Mouse (Mus musculus) cerebellum, postnatal 36 days (tissue): Measurements from ENCODE around the gene Lzts3.
A peak's percentile ranks its signal among the peaks of the same experiment; 100 is the strongest.

Experiments
- DNase-seq, 2 experiments: peaks; one replicate each; pipeline ENCODE4 v3.0.0; 2021 to 2022; ENCODE audit warnings: mixed read lengths in 2 of 2

Gene Lzts3

DNA sequence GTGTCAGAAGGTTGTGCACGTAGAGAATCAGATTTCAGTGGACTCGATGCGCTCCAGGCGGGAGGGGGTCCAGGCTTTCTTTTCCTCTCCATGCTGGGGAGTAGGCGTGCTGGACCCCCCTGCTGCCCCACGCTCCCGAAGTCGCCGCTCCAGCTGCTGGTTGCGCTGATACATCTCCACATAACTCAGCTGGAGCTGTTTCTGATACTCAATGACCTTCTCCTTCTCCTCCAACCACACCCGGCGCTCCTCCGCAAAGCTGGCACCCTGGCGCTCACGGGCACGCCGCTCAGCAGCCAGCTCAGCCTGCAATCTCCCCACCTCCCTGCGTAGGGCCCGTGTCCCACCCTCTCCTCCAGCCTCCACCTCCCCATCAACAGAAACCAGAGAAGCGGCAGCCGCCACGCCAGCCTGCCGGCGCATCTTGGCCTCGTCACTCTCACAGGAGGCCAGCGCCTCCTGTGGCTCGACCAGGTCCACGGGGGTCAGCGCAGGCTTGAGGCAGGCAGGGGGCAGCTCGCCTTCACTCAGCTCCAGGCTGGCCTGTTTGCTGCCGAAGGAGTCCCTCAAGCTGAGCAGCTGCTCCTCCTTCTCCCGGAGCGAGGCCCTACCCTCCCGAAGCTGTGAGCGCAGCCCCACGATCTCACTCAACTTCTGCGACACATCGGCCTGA, 7.7 kb downstream of the Lzts3 start:
- DNase-seq, result peak; percentile 49 to 51

DNA sequence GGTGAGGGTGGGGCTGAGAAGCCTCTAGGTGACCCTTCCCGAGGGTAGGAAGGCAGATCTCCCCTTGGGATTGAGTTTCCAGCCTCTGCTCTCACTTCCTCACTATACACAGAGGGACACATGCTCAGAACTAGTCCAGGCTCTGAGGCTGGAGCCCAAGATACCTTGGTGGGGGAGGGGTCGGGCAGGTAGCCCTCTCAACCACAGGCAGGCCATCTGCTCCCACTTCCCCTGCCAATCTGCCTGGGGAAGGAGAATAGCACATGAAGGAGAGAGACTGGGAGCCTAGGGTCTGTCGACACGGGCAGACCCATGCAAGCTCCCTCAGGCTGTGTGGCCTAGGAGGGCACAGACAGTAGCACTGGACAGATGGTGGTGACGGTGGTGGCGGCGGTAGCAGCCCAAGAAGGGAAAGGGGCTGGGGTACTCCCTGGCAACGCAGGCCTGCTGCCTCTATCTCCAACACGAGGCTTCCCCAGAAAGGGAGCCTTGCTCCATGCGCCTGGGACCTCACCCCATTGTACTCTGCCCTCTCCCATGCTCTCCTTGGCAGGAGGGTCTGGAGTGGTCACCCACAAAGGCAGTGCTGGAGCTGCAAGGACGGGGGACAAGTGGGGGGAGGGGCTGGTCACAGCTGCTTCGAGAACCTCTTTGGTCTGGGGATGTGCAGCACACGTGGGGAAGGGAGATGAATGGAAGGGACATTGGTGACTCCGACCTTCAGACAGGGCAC, 8.4 kb downstream of the Lzts3 start:
- DNase-seq, result peak; percentile 85 to 90

DNA sequence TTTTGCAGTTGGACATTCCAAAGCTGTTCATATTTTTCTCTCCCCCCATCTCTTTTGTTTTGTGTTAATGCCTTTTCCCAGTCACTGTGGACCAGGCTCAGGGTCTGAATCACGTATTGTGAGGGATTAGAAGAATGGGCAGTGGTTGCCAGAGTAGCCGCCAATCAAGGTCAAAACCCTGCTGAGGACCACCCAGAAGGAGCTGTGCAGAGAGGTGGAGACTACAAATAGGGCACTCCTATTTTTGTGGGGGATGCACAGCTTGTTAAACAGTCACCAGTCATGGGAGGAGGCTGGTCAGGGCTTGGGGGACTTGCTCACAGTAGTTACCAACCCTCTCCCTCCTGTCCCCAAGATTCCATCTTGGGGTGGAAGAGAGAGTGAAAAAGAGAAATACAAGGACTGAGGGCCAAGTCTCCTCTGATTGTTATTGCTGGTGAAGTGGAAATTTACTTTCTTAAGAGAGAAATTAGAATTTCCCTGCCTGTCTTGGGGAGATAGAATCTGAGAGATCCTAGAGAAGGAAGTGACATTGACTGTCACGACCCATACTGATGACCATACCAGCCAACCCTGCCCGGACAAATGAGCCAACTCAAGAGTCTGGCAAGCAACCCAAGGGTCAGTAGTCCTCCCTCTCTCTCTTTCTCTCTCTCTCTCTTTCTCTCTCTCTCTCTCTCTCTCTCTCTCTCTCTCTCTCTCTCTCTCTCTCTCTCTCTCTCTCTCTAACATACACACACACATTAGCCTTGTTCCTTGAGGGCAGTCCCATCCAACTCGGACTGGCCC, 9.5 kb downstream of the Lzts3 start:
- DNase-seq, result peak in 1 of 2 experiments; percentile 13

DNA sequence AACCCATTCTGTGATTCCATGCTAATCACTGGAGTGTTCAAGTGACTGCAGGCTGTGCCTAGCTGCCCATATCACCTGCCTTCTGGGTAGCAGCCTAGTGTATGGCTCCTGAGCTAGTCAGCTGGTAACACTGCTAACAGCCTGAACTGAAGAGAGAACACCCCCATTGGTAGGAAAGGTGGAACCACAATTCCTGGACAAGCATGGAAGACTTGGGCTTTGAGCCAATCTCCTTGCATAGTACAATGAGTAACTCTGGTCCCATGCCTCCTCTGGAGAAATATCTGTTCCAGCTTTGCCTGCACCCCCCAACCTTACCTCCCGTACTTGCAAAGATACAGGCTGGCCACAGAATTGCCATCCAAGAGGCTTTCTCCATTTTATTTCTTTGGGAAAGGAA, 10.2 kb downstream of the Lzts3 start:
- peak in 1 of 2 experiments; percentile 14 for DNase-seq

DNA sequence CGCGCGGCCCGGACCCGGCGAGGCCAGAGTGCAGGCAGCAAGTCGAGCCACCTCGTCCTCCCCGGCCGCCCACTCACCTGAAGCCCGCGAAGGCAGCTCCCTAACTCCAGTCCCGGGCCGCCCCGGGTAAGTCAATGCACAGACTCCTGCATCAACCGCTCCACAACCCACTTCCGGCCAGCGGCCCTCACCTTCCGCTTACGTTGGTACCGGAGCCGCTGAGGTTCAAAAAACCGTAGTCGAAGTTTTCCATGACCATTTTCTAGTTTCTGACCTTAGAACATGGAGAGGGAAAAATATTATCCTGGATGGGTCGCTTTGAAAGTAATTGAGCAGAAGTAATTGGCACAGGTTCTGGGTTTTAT, 12.8 kb downstream of the Lzts3 start, which contains the start of the genes Fastkd5 and Ubox5:
Fastkd5 (minus strand) TSS at position 189 of the 365 bp plus-strand sequence.
Ubox5 (minus strand) TSS at position 200 of the 365 bp plus-strand sequence.
- DNase-seq, result peak; percentile 92 to 96

DNA sequence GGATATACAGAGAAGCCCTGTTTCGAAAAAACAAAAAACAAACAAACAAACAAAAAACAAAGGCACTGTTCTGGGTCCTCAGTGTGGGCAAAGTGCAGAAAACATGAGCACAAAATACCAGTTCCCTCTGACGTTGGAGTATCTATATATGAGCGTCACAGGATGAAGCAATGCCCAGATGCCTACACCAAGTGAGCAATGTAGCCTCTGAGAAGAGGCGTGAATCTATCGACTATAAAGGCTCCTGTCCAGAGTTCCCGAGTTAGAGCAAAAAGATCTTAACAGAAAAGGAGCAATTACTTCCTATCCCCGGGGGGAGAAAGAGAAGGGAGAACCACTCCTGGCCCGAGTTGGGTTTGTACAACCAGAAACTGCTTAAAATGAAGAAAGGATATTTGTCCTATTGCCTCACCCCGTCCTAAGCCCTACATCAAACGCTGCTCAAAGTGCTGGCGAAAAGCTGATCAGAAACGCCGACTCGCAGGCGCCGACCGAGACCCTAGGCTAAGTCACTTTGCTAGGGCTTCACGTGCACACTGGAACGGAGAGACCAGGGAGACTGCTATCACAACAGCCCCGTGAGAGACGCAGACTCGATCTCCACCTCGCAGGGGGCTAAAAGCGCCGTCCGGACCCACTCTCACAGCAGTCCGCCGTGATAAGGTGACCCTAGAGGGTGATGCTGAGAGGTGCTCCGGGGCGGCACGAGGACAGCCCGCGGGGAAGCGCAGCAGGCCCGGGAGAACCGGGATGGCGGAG, 13.3 kb downstream of the Lzts3 start:
- DNase-seq, result no peak

DNA sequence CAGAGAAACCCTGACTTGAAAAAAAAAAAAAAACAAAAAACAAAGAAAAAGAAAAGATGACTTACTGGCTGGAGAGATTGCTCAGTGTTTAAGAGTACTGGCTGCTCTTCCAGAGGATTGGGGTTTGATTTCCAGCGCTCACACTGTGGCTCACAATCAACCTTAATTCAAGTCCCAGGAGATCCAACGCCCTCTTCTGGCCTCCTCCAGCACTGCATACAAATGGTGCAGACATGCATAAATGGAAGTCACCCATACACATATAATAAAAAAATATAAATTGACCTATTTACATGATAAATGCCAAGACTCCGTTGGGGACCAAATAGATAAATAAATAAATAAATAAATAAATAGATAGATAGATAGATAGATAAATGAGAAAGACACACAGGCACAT, 14.2 kb downstream of the Lzts3 start:
- peak; percentile 14 to 21 for DNase-seq

DNA sequence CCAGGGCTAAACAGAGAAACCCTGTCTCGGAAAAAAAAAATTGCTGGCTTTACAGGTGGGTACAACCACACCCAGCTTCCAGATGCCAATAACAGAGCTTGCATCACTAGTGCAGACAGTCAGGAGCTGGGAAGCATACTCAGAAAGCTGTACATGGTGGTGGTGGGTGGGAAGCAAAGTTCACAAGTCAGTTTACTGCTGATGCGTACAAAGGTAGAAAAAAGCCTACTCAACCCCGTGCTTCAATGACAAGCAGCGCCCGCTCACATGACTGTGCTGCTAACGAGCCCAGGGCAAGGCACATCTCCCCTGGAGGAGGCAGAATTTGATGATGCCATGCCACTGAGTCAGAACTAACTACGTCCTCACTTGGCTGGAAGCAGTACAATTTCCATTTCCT, 23.6 kb downstream of the Lzts3 start:
- no peak for DNase-seq

DNA sequence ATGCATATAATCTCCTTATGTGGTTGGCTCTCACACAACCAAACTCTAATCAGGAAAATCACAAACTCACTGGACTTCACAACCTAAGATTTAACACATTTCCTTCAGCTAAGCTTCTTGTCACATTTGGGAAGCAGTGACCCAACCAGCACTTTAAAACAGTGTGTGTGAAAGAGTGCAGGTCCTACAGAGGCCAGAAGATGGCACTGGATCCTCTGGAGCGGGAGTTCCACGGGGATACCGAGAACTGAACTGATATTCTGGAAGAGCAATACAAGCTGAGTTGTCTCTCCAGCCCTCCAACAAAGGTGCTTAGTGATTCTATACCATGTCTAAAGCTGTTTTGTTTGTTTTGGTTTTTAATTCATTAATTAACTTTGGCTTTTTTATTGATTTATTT, 29.5 kb downstream of the Lzts3 start:
- DNase-seq, result peak; percentile 45 to 46

DNA sequence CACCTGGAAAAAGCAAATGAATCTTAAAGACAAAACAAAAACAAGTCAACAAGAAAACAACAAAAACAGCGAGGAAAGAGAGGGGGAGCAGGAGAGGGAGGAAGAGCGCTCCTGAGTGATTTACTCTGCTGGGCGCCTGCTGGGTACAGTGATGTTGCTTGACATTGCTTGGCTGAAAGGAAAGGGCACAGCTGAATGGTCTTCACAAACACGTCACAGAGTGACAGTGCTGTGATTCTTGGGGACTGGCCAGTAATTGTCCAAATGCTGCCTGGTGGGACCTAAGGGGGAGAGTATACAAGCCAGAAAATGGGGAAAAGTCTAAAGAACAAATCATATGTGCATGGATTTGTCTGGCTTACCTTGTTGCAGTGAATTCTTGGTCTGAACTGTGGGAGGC, 40.4 kb downstream of the Lzts3 start:
- no peak for DNase-seq

DNA sequence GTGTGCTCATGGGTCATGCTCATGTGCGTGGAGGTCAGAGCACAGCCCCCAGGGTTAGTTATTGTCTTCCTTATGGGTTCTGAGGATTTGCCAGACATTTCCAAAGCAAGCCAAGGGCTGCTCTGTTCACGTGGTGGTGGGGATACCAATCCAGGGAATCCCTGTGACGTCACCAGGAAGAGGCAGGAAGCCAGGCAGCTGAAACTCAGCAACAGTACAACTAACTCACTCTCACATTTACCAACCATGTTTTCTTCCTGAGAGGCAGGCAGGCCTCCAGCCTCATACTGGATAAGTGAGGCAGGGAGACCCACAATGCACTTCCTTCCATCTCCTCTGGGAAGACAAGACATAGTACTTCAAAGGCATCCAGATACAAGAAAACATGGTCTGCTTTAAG, 44.2 kb downstream of the Lzts3 start:
- no peak for DNase-seq

DNA sequence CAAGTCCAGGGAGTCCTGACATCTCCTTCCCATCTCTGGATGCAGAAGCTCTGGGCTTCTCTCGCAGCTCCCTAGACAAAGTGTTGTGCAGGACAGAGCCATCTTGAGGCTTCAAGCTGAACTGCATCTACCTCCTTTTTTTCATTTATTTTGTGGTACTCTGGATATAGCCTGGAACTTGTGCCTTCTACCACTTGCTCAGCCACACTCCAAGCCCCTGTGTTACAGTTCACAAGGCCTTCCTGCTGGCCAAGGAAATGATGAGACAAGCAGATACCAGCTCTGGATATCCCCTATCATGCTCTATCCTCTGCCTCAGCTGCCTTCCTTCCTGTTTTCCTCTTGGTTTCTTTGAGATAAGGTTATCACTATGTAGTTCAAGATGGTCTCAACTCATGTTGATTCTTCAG, 45.0 kb downstream of the Lzts3 start:
- peak in 1 of 2 experiments; percentile 40 for DNase-seq

DNA sequence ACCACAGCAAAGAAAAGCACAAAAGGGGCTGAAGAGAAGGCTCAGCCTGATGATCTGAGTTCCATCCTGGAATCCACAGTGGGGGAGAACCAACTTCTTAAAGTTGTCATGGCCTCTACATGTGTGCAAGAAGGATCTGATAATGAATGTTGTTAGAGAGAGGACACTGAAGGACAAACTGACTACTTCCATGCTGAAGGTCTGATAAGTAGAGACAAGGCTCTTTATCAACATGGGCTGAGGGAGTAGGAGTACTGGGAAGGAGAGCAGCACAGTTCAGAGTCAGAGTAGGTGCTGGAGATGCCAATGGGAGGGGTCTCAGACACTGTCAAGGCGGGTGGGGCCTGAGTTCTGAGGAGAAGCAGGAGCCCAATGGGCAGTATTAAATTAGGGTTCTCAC, 47.0 kb downstream of the Lzts3 start:
- DNase-seq, result no peak

DNA sequence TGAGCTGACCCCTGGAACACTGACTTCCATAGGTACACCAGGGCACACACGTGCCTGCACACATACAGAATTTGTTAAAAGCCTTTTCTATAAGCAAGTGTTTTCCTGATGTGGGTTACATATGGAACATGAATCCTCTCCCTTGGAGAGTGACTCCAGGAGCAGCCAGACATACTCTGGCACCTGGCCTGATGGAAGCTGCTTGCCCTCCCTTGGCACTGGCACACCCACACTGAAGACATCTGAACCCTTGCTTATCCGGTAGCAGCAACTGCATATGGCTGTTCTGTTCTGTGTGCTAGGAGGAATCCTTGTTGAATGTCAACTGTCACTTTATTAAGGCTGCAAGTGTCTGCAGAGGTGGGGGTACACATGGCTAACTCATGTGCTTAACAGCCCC, 51.6 kb downstream of the Lzts3 start:
- DNase-seq, result no peak

DNA sequence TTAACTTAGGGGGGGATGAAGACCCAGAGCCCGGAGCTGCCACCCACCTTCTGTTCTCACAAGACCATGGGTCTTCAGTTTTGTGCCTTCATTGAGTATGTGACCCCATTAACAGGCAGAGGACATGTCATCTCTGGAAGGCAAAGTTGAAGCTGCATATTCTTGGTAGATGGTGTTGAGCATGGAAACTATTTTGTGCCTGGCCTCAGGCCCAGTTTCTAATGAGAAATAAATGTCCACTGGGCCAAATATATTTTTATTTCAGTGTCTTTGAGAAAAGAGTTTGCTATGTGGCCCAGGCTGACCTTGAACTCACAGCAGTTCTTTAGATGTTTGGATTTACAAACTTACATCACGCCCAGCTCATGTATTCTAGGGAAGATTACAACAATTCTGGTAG, 52.8 kb downstream of the Lzts3 start:
- no peak for DNase-seq

DNA sequence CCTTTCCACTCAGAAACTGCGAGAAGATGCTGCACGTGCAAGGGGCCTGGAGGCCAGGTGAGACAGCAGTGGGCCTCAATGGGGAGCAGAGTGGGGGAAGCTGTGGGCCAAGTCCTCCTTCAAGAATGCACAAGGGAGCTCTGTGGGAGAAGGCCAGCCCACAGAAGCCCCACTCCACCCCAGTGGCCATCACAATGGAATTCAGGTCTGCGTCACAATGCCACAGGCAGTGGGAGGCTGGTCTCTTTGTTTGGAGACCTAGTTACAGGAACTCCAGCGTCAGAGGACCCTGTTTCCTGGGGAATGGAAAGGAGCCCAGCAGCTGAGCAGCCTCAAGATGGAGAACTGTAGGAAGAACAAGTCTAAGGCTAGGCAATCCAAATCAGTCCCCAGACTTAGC, 53.4 kb downstream of the Lzts3 start:
- no peak for DNase-seq

DNA sequence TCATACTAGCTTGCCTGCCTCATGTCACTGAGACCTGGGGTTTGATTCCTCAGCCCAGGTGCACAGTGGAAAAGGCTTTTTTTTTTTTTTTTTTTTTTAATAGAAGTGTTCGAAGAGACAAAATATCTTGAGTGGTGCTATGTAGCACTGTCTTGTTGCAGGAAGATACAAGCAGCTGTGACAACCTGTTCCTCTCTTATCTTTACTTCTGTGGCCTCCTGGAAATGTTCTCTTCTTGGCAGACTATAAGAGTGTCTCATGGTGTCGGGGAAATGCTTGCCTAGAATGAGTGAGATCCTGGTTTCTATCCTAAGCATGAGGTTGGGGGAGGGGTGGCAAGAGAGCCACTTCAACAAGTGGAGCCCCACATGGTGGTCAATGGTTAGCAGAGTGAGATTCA, 54.2 kb downstream of the Lzts3 start:
- no peak for DNase-seq

DNA sequence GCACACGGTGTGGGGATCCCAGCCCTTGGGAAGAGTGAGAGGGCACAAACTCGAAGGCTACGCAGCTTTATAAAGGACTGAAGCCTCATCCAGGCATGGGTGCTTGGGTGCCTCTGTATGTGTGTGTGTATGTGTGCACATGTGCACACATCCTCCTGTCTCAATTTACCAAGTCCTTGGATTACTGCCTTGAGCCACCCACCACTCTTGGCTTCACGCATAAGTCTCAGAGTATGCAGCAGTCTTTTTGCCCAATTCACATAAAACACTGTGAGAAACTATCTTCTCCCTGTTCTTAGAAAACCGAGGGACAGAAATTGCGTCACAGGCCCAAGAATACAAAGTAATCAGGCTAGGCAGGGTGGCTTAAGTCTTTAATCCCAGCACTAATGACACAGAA, 56.6 kb downstream of the Lzts3 start:
- no peak for DNase-seq

DNA sequence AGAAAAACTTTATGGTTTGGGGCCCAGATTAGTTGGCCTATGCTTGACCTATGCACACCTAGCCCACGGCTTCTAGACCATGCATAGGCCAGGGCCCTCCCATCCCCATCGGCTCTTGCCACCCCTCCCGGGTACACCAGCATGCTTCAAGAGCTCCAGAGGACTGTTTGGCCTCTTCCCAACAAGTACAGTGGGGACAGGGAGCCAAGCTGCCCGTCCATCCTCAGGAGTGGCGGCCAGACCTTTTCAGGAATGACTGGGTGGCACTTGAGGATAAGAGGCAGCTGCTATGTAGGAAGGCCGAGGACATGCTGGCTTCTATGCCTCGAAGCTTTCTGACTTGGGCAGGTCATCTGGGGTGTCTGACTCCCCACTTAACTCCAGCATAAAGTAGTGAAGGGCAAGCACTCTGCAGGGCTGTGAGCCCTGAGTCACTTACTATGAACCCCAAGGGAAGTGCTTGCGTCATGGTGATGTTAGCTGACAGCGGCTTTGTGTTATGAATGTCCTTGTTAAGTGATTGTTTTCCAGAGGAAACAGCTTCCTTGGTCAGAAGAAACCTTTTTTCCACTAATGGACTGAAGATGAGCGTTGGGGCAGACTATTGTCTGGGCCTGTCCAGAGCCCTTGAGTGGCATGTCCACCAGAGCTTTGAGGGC, 58.6 kb downstream of the Lzts3 start:
- no peak for DNase-seq
